Mouse (Mus musculus): ENCODE results near the gene Ddx21. TPM values are rescaled to one million over a fixed set of nuclear protein-coding genes. Genes with fewer than 3 reads are reported as not detected.

Gene Ddx21
- polyA plus RNA-seq, 1 experiment, result 18.2 TPM

DNA sequence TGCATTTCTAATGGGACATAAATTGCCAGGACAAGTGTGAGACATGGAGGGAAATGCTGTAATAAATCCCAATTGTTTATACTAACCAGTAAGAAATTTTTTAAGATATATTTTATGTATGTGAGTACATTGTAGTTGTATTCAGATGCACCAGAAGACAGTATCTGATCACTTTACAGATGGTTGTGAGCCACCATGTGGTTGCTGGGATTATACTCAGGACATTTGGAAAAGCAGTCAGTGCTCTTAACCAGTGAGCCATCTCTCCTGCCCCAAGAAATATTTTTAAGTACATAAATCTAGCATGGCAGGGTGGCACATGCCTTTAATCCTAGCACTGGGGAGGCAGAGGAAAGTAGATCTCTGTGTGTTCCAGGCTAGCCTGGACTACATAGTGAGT lies 56.3 kb downstream of the Ddx21 start:
- Histone ChIP-seq H3K4me1 (ENCODE audit: control insufficient read depth, insufficient read depth, low read length) (no peaks in the 10 kb centered on the region), H3K27me3 (ENCODE audit: control insufficient read depth, insufficient read depth, low read length) (no peaks in the 10 kb centered on the region)

DNA sequence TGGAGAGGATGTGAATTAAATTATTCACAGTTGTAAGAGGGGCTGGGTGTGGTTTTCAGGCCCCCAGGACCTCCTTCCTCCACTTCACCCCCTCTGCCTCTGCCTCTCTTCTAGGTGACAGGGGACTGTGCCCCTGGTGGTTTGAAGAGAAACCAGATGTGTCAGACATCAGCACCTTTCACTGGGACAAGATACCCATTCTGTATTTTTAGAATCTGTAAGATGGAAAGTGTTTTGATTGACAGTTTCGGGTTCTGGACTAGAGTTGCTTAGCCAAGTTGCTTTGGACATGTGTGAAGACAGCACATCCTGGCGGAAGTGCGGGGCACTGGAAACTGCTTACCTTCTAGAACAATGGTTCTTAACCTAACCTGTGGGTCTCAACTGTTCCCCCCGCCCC lies 57.8 kb downstream of the Ddx21 start:
- WGBS, result 84% methylated on average over 4 of the region's 4 CpGs
- TF ChIP-seq POLR2A (IDR thresholded peaks at IDR 0.05; ENCODE audit: borderline replicate concordance, insufficient read depth, low read length), result no peak
- no peak for TF ChIP-seq CTCF (IDR thresholded peaks at IDR 0.05; ENCODE audit: borderline replicate concordance, insufficient read depth, low read depth, low read length)
- DNase-seq, result no peak
- no peaks in the 10 kb centered on the region for H3K27me3 ChIP-seq (ENCODE audit: control insufficient read depth, insufficient read depth, low read length)
- H3K27ac ChIP-seq (ENCODE audit: insufficient read depth, low read length), result no peak overlapping the region
- H3K4me3 ChIP-seq (replicated peaks; ENCODE audit: insufficient read depth, low read depth, low read length), result no peak overlapping the region
- H3K4me1 ChIP-seq (ENCODE audit: control insufficient read depth, insufficient read depth, low read length), result no peaks in the 10 kb centered on the region

More for the DNA sequence above, 56.3 kb downstream of the Ddx21 start:
- DNase-seq, result no peak
- Histone ChIP-seq H3K4me3 (replicated peaks; ENCODE audit: insufficient read depth, low read depth, low read length) (no peak overlapping the region), H3K27ac (ENCODE audit: insufficient read depth, low read length) (no peak overlapping the region)
- TF ChIP-seq POLR2A (IDR thresholded peaks at IDR 0.05; ENCODE audit: borderline replicate concordance, insufficient read depth, low read length) (no peak), CTCF (IDR thresholded peaks at IDR 0.05; ENCODE audit: borderline replicate concordance, insufficient read depth, low read depth, low read length) (no peak)

DNA sequence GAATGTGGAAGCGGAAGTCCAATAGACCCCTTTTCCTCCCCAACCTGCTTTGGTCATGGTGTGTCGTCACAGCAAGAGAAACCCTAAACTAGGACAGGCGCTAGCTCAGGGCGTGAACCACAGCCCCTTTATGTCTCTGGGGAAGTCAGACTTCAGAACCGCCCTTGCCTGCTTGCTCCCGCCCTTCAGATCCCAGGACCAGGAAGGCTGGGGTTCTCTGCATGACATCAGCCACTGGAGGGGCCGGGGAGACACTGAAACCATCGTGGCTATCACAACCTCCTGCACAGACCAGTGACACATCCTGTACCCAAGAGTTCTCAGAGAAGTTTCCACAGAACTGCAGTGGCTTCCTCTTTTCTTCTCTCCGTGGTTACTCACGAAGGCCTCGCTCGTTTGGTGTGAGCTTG lies 58.7 kb downstream of the Ddx21 start:
- H3K4me1 ChIP-seq (ENCODE audit: control insufficient read depth, insufficient read depth, low read length), result no peaks in the 10 kb centered on the region
- H3K27me3 ChIP-seq (ENCODE audit: control insufficient read depth, insufficient read depth, low read length), result no peaks in the 10 kb centered on the region
- H3K27ac ChIP-seq (ENCODE audit: insufficient read depth, low read length), result no peak overlapping the region
- TF ChIP-seq CTCF (IDR thresholded peaks at IDR 0.05; ENCODE audit: borderline replicate concordance, insufficient read depth, low read depth, low read length) (no peak), POLR2A (IDR thresholded peaks at IDR 0.05; ENCODE audit: borderline replicate concordance, insufficient read depth, low read length) (no peak)
- no peak overlapping the region for H3K4me3 ChIP-seq (replicated peaks; ENCODE audit: insufficient read depth, low read depth, low read length)
- no peak for DNase-seq
- WGBS, result 80% methylated on average over 12 of the region's 12 CpGs

- Histone ChIP-seq H3K4me1 (ENCODE audit: control insufficient read depth, insufficient read depth, low read length) (no peaks in the 10 kb centered on the region), H3K27ac (ENCODE audit: insufficient read depth, low read length) (no peak overlapping the region), H3K27me3 (ENCODE audit: control insufficient read depth, insufficient read depth, low read length) (no peaks in the 10 kb centered on the region), H3K4me3 (replicated peaks; ENCODE audit: insufficient read depth, low read depth, low read length) (no peak overlapping the region)
- 93% methylated on average over 8 of the region's 8 CpGs for WGBS
- no peak for DNase-seq
- TF ChIP-seq CTCF (IDR thresholded peaks at IDR 0.05; ENCODE audit: borderline replicate concordance, insufficient read depth, low read depth, low read length), result no peak
- TF ChIP-seq POLR2A (IDR thresholded peaks at IDR 0.05; ENCODE audit: borderline replicate concordance, insufficient read depth, low read length), result no peak
Measured at GRCm38 (mm10) chr10:62542928-62543327, 59.2 kb downstream of the Ddx21 start.

- no peaks in the 10 kb centered on the region for H3K27me3 ChIP-seq (ENCODE audit: control insufficient read depth, insufficient read depth, low read length)
- 97% methylated on average over 11 of the region's 12 CpGs for WGBS
- no peaks in the 10 kb centered on the region for H3K4me1 ChIP-seq (ENCODE audit: control insufficient read depth, insufficient read depth, low read length)
- H3K27ac ChIP-seq (ENCODE audit: insufficient read depth, low read length), result no peak overlapping the region
- TF ChIP-seq CTCF (IDR thresholded peaks at IDR 0.05; ENCODE audit: borderline replicate concordance, insufficient read depth, low read depth, low read length) (no peak), POLR2A (IDR thresholded peaks at IDR 0.05; ENCODE audit: borderline replicate concordance, insufficient read depth, low read length) (no peak)
- H3K4me3 ChIP-seq (replicated peaks; ENCODE audit: insufficient read depth, low read depth, low read length), result no peak overlapping the region
- DNase-seq, result no peak
Measured at GRCm38 (mm10) chr10:62542507-62542906, 59.6 kb downstream of the Ddx21 start.

- no peak overlapping the region for H3K27ac ChIP-seq (ENCODE audit: insufficient read depth, low read length)
- no peaks in the 10 kb centered on the region for H3K27me3 ChIP-seq (ENCODE audit: control insufficient read depth, insufficient read depth, low read length)
- no peak overlapping the region for H3K4me3 ChIP-seq (replicated peaks; ENCODE audit: insufficient read depth, low read depth, low read length)
- no peaks in the 10 kb centered on the region for H3K4me1 ChIP-seq (ENCODE audit: control insufficient read depth, insufficient read depth, low read length)
- 94% methylated on average over 12 of the region's 12 CpGs for WGBS
- TF ChIP-seq CTCF (IDR thresholded peaks at IDR 0.05; ENCODE audit: borderline replicate concordance, insufficient read depth, low read depth, low read length) (no peak), POLR2A (IDR thresholded peaks at IDR 0.05; ENCODE audit: borderline replicate concordance, insufficient read depth, low read length) (no peak)
- DNase-seq, result no peak
Measured at GRCm38 (mm10) chr10:62541499-62541898, 60.6 kb downstream of the Ddx21 start.

DNA sequence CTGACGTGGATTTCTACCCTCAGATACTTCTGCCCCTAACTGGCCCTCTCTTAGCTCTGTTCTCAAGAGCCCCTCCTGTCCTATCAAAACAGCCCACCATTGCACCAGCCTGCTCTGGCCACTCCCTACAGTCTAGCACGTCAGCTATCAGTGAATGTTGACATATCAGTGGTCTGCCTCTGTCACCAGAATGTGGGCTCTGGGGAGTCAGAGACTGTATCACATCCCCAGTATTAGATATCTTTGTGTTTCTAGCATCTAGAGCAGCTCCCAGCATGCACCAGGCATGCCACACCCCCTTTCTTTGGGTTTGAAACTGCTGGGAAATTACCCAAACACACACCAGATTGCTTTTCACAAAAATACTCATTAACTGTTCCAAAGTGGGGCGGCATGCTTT lies 61.3 kb downstream of the Ddx21 start:
- Histone ChIP-seq H3K27me3 (ENCODE audit: control insufficient read depth, insufficient read depth, low read length) (no peaks in the 10 kb centered on the region), H3K4me3 (replicated peaks; ENCODE audit: insufficient read depth, low read depth, low read length) (no peak overlapping the region), H3K27ac (ENCODE audit: insufficient read depth, low read length) (no peak overlapping the region), H3K4me1 (ENCODE audit: control insufficient read depth, insufficient read depth, low read length) (no peaks in the 10 kb centered on the region)
- 70% methylated on average over 3 of the region's 3 CpGs for WGBS
- TF ChIP-seq POLR2A (IDR thresholded peaks at IDR 0.05; ENCODE audit: borderline replicate concordance, insufficient read depth, low read length) (no peak), CTCF (IDR thresholded peaks at IDR 0.05; ENCODE audit: borderline replicate concordance, insufficient read depth, low read depth, low read length) (no peak)
- DNase-seq, result no peak

- H3K27ac ChIP-seq (ENCODE audit: insufficient read depth, low read length), result no peak overlapping the region
- H3K27me3 ChIP-seq (ENCODE audit: control insufficient read depth, insufficient read depth, low read length), result no peaks in the 10 kb centered on the region
- H3K4me3 ChIP-seq (replicated peaks; ENCODE audit: insufficient read depth, low read depth, low read length), result no peak overlapping the region
- no peak for DNase-seq
- H3K4me1 ChIP-seq (ENCODE audit: control insufficient read depth, insufficient read depth, low read length), result no peaks in the 10 kb centered on the region
- TF ChIP-seq CTCF (IDR thresholded peaks at IDR 0.05; ENCODE audit: borderline replicate concordance, insufficient read depth, low read depth, low read length) (no peak), POLR2A (IDR thresholded peaks at IDR 0.05; ENCODE audit: borderline replicate concordance, insufficient read depth, low read length) (no peak)
- WGBS, result 84% methylated on average over 7 of the region's 7 CpGs
Measured at GRCm38 (mm10) chr10:62534509-62534908, 67.6 kb downstream of the Ddx21 start.

All from cerebellum, adult 2 months (tissue).